Mouse (Mus musculus): ENCODE data around the gene Trim32.

Gene Trim32

GRCm38 (mm10) chr4:65604504-65605150 lies at the start of gene Trim32:
Trim32 (plus strand) TSS chr4:65604986.
- peak; percentile 84 to 94 for DNase-seq (ENCODE audit: low spot score in 2 of 2)

GRCm38 (mm10) chr4:65565493-65565892 lies 39.3 kb upstream of the Trim32 start:
- no peak for DNase-seq (ENCODE audit: low spot score in 2 of 2)

DNA sequence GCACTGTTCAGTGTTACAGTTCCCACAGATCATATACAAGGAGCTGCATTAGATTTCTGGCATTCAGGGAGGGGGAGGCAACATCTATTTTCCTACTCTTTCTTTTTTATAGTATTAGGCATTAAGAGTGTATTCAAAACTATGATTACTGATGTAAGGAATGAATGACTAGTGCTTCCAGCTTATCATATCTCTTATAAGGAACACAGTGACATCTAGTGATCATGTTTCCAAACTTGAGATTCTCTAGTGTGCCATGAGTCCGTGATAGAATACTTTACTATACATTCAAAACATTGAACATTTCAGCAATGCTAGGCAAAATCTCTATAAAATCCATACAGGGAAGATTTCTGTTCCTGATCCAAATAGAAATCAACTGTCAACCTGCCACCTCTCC lies 24.5 kb upstream of the Trim32 start:
- no peak for DNase-seq (ENCODE audit: low spot score in 2 of 2)

DNA sequence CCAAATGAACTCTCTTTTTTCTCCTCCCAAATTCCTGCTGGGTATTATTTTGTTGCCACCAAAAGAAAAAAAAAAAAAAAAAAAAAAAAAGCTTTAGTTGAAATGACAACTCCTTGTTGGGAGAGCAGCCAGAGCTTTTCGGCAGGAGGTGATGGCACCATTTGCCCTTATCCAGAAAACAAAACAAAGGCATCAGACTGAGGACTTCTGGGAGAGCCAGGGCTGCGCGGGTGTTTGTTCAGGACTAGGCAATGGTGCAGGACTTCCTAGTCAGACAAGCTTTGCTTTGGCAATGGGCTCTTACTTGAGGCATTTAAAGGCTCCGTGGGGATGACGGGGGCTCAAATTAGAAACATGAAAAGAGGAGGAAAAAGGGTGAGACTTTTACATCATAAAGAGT lies 17.8 kb upstream of the Trim32 start:
- no peak for DNase-seq (ENCODE audit: low spot score in 2 of 2)

DNA sequence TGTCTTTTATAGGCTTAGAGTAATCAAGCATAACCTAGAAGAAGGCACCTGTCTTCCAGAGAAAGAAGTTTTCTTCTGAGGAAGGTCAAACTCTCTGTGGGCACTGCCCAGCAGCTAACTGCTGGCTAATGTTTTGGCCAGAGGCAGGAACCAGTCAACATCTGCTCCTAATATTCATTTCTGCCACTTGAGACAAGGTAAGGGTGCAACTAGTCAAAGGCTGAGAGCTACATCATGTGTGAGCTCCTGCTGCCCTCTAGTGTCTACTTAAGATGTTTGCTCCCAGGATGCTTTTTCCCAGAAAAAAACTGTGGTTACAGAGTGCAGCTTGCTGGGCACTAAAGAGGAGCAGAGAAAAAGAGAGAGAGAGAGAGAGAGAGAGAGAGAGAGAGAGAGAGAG lies 15.0 kb upstream of the Trim32 start:
- DNase-seq (ENCODE audit: low spot score in 2 of 2), result no peak

- no peak for DNase-seq (ENCODE audit: low spot score in 2 of 2)
These were observed 10.0 kb upstream of the Trim32 start for GRCm38 (mm10) chr4:65594601-65595369.

DNA sequence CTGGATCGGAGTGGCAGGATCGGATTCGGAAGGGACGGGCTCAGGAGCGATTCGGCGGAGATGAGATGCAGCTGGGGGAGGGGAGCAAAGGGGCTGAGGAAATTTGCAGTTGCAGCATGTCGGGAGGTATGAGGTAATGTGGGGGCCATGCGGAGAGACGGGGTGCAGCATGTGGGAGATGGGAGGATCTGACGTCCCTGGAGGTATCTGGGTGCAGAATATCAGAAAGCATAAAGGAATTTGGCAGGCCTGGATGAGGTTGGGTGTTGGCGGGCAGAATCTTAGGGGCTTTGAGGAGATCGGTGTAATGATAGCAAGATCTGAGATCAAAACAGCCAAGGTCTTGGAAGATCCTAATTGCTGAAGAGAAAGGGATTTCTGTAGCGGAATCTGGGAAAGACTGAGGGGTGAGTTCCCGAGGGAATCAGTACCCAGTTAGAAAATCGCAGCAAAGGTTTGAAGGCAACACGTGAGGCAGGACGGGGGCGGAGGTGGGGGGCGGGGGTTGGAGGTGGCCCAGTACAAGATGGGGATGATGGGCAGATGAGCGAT lies 441 bp downstream of the Trim32 start:
- DNase-seq (ENCODE audit: low spot score in 2 of 2), result no peak

GRCm38 (mm10) chr4:65607184-65607631 lies 2.4 kb downstream of the Trim32 start:
- no peak for DNase-seq (ENCODE audit: low spot score in 2 of 2)

DNA sequence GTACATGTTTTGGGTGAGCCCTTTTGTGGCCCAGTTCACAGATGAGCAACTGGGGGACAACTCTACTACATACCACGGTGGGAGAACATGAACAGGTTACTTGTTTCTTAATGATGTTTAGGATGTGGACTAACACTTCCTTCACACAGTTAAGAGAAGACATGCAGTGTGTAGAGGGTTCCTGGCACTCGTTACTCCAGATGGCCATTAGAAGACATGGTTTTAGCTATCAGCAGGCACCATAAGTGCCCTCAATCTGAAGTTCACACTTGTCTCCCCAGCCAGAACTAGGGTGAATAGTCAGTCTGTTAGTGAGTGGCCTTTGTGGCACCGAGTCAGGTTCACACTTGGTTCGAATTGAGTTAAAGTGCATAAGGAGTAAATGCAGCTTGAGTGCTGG lies 3.3 kb downstream of the Trim32 start:
- DNase-seq (ENCODE audit: low spot score in 2 of 2), result no peak

- DNase-seq (ENCODE audit: low spot score in 2 of 2), result no peak
These were observed 5.5 kb downstream of the Trim32 start for GRCm38 (mm10) chr4:65610329-65610728.

DNA sequence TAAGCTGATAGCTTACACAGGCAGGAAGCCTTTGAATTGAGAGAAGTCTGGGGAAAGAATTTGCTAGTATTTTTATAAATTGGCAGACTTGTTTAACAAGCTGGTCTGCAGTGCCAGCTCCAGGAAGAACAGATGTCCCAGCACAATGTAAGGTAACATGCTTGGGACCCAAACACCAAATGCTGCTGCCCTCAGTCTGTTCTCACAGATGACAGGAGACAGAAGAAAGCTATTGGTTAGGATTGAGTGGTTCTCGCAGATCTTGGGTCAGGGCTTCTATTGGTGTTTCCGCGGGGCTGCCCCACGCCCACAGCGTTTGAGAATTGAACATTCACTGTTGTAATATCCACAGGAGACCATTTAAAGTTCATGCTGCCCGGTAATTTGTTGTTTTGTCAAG lies 6.1 kb downstream of the Trim32 start:
- DNase-seq (ENCODE audit: low spot score in 2 of 2), result no peak

- no peak for DNase-seq (ENCODE audit: low spot score in 2 of 2)
These were observed 8.3 kb downstream of the Trim32 start for GRCm38 (mm10) chr4:65613135-65613534.

GRCm38 (mm10) chr4:65620125-65620524 lies 15.3 kb downstream of the Trim32 start:
- DNase-seq (ENCODE audit: low spot score in 2 of 2), result no peak

DNA sequence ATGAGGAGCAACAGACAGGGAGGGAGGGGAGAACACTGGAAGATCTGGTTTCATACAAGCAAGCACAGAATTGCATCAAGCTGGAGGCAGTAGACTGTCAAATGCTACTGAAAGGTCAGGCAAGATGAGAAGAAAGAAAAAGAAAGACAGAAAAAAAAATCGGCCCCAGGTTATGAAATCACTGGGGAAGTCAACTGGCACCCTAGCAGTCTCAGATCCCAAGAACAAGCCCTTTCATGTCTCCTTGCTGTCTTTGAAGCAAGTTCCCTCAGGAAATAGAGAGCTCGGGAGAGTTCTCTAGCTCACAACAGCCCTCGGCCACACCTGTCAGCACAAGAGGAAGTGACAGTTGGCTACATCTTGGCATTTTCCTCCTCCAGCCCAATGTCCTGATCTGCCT lies 33.4 kb downstream of the Trim32 start:
- no peak for DNase-seq (ENCODE audit: low spot score in 2 of 2)

GRCm38 (mm10) chr4:65642611-65643010 lies 37.8 kb downstream of the Trim32 start:
- DNase-seq (ENCODE audit: low spot score in 2 of 2), result no peak

GRCm38 (mm10) chr4:65654723-65655122 lies 49.9 kb downstream of the Trim32 start:
- DNase-seq (ENCODE audit: low spot score in 2 of 2), result peak in 1 of 2 experiments; percentile 51

DNA sequence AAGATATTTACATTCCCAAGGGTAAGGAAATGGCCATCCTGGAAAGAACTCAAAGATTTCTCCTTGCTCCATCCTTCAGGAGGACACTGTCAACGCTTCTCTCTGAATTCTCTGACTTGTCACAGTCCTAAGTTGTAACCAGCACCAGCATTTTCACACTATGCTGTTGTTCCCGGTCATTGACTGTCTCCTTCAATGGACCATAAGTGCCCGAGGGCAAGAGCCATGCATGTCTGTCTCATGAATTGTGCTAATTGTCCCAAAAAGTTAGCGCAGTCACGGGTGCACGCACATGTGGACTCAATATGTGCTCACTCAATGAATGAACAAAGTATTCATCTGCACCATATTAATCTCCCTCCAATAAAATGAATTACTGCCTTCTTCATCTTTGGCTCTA lies 58.4 kb downstream of the Trim32 start:
- no peak for DNase-seq (ENCODE audit: low spot score in 2 of 2)

All from spleen, postnatal 10 days (tissue).